Mouse (Mus musculus) ES-Bruce4 (cell line): Measurements from ENCODE around the gene Slc5a4a.

ENCODE experiments used
- CTCF ChIP-seq: IDR thresholded peaks from one replicate; pipeline ENCODE4 v1.8.1; 2011; ENCODE audit warnings: low read depth, low read length
- EP300 ChIP-seq: IDR thresholded peaks from 2 replicates; pipeline ENCODE4 v1.6.1; 2011; ENCODE audit warnings: low read depth, low read length; ENCODE audit not compliant: insufficient read depth

DNA sequence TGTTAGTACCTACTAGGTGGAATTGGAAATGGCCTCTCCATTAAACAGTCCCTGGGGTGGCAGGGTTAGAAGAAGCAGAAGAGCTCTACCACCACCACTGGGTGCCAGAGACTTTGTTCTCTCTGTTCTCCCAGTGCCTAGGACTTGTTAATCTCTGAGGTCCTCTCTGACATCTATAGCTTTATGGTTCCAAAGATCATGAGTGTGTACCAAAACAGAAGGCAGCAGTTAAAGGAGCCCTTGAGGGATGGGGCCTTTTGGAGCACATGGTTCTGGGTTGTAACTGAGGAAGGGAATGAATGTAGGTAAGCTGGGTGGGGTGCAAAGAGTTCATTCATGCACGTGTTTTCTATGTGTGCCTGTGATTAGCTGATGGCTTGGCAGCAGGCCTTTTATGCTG lies 10.8 kb downstream of the Slc5a4a start:
- TF ChIP-seq CTCF = no peak
- TF ChIP-seq EP300 = no peak
